Mouse (Mus musculus): ENCODE measurements around the gene Sec24d. TPM values are rescaled to one million over a fixed set of nuclear protein-coding genes. Genes with fewer than 3 reads are reported as not detected.

Sec24d gene
- total RNA-seq, 2 experiments from 2014 or later: 22.0 to 24.2 TPM

DNA sequence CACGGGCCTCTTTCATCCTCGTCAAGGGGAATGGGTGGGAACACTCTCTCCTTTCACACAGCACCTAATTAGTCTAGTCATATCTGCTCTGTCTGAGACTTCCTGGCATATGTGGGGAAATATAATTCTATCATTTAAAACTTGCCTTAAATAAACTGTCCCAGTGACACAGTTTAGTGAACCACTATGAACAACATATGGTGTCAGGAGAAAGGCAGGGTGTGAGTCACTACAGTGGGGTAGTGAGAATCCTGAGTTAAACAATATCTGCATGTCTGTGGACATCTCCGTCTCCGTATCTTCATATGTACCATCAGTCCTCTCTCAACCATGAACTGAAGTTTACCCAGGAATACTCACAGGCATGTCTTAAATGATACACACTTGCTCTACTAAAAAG is 123.9 kb downstream of the Sec24d start:
- no peak for DNase-seq (ENCODE audit: low spot score in 2 of 2)

DNA sequence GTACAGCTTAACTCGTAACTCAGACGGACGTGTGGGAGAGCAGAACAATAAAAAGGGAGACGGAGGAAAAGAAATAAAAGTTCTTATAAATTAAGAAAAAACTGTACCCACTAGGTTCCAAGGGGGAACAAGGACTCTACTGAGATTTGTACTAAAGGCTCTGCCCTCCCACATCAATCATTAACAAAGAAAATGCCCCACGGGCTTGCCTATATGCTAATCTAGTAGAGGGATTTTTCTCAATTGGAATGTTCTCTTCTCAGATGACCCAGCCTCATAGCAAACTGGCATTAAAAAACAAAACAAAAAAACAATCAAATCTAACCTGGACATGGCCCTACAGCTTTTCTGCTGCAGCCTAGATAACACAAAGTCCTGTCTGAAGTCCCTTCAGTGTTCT is 128.4 kb downstream of the Sec24d start:
- no peak for DNase-seq (ENCODE audit: low spot score in 2 of 2)

DNA sequence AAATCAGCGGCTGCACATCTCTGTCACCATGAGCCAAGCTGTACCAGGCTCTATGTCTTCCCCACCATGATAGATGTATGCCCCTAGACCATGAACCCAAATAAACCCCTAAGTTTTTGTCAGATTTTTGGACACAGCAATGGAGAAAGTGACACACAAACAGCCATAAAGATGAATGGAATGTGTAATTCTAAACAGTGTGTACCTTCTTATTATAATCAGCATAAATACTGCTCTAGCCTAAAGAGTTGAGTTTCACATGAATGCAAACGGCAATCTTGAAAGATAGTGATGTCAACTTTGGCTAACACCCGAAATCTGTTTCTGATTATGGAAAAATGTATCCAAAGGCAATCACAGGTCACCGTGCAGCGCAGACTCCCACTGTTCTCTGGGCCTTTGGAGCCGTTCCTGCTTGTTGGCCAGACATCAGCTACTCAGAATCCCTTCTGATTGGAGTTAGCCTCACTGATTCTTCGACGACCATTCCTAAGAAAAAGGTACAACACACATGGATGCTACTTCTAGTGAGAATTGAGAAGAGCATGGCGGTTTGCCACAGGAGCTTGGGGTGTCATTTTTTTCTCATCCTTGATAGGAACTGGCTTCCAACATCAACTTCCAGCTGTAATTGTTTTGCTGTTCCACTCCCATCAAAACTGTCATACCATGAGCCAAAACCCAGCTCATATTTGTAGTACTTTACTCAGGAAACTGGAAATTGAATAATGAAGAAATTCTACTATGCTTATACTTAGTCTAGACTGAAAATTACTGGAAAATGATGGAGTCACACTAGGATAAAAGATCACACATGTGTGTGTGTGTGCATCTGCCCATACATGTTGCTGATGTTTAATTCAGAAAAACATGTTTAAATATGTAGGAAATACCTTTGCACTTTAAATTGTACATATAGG is 130.6 kb downstream of the Sec24d start:
- DNase-seq (ENCODE audit: low spot score in 2 of 2): no peak

DNA sequence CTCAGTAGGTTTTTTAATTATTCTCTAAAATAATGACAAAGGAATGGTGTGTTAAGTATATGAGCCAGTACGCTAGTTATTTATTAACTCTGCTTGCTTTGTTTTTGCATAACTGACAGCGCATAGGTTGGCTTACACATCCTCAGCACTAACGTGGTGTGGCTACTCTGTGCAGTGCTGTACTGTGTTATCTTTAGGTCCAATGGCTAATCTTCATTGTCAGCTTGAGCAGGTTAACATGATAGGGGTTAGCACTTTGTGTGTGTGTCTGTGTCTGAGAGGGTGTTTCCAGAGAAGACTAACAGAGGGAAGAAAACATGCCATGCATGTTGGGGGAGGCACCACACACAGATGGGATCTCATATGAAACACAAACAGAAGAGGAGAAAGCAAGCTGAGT is 137.7 kb downstream of the Sec24d start:
- DNase-seq (ENCODE audit: low spot score in 2 of 2): no peak

DNA sequence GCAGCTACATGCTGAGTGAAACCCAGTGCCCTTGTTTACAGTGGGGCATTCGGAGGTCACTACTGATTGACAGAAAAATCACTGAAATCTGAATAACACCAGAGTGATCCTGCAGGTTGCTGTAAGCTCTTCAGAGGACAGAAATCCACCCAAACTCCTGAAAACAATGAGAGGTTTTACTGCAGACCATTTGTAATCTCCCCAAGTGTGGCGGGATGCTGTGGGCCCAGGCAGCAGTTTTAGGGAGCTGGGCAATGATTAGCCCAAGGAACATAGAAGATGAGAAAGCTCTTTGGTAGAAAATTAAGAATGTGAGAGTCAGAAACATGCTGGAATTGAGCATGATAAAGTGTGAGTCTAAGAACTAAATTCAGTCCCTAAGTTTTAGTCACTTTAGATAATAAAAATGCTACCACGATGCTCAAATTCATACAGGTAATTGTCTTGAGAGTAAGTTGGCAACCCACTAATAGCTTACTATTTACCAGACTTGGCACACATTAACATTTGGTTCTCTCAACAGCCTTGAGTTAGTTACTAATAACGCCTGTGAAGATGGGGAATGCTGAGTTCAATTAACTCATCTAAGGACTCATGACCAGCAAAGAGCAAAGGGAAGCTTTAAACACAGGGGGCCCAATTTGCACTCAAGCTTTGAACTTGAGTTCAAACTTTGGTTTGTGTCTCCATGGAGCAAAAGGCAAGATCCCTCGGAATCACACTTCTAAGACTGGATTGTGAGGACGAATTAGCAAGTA is 144.7 kb downstream of the Sec24d start:
- DNase-seq (ENCODE audit: low spot score in 2 of 2): no peak

DNA sequence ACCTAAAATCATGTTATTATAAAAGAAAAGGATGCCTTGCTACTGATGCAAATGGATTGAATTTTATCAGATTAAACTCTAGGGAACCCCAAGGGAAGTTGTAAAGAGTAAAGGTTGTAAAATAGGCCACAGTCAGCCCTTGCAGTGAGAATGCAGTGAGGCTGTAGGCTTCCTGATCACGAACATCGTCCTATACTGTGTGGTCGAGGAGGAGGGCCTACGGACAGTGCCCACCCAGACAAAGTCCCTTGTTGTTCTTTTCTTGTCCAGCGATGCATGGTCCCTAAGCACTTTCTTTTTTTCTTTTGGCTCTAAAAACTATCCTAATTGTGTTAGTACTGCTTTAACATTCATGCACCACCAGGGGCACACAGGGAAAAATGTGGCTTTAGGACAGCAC is 145.9 kb downstream of the Sec24d start:
- DNase-seq (ENCODE audit: low spot score in 2 of 2): no peak

Other genes starting within 250 kb of the Sec24d start
- under 1 TPM; 0.45 to 0.94 TPM for gene Myoz2, start 232.4 kb upstream of the Sec24d start, total RNA-seq (2021)
- gene Synpo2, start 31.3 kb upstream of the Sec24d start, total RNA-seq (2021): 1 to 10 TPM; 4.4 TPM
- 10 to 100 TPM; 13.9 to 15.6 TPM for gene Mettl14, start 118.7 kb downstream of the Sec24d start, total RNA-seq (2021)
- gene Prss12, start 179.5 kb downstream of the Sec24d start, total RNA-seq (2021): 10 to 100 TPM; 11.5 to 14.1 TPM